Mouse (Mus musculus) heart, postnatal 0 days (tissue): ENCODE results near the gene 2210407C18Rik.

Experiments used
- CTCF ChIP-seq: IDR thresholded peaks from 2 replicates; pipeline ENCODE4 v1.5.1; 2016; ENCODE audit warnings: antibody characterized with exemption, control low read depth, low read depth
- EP300 ChIP-seq: IDR thresholded peaks from 2 replicates; pipeline ENCODE4 v1.6.1; 2016; ENCODE audit warnings: antibody characterized with exemption, low read depth

GRCm38 (mm10) chr11:58640272-58640867, 24.5 kb upstream of the 2210407C18Rik start, which contains the start of gene Trim58:
- TF ChIP-seq CTCF, result no peak
- TF ChIP-seq EP300, result no peak
